Mouse (Mus musculus): ENCODE data around the gene Btk.

Btk gene

GRCm38 (mm10) chrX:134541145-134541954, 42.0 kb downstream of the Btk start, which contains the start of gene Timm8a1:
Gene Timm8a1 (minus strand): TSS chrX:134541865.
- ChIA-PET POLR2A (interaction anchor here (0.6 to 5.1 kb wide), 42 partner anchors 8 to 467 kb away, joined by 3 to 66 read pairs (median 4); partner anchors contain the start of genes Rpl36a (in 4 of the 4), Gla (in 3 of the 4), Hnrnph2 (in 3 of the 4) and Armcx1 (in 1 of the 4)), CTCF (interaction anchor here in 2 of 4 experiments (0.6 to 2.1 kb wide), 12 partner anchors 9 to 1228 kb away, joined by 3 to 7 read pairs (median 4); partner anchors contain the start of genes Gla (in 1 of the 2) and Hnrnph2 (in 1 of the 2))

DNA sequence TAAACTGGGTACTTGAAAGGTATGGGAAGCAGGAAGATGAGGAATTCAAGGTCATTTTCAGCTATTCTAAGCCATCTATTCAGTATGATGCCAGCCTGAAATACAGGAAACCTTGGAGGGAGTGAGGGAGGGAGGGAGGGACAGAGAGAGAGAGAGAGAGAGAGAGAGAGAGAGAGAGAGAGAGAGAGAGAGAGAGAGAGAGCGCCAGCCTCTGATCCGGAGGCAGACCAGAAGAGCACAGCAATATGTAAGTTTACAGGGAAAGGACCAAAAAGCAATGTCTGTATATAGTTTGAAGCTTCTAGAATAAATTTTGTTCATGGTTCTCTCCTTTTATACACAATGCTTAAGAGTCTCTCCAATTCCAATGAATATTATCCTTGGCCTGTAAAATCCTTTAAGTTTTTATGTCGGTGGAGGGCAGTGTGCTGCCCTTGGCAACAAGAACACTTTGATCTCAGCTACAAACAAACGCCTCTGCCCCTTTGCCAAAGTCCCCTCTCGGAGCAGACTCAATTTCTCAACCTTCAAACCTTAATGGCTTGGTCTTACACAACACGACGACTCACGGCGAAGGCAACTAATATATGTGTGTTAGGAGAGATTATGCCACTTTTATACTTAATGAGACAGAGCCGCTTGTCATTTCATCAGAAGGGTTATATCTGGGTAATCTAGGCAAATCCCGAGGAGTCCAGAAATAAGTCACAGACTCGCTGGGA, 42.8 kb downstream of the Btk start:
- CTCF ChIA-PET = interaction anchor here in 1 of 4 experiments (0.6 to 2.1 kb wide), 6 partner anchors 8 to 605 kb away, joined by 3 to 7 read pairs (median 4); no protein-coding TSS in a partner anchor
- POLR2A ChIA-PET = interaction anchor here in 3 of 4 experiments (0.6 to 5.1 kb wide), 14 partner anchors 12 to 468 kb away, joined by 3 to 66 read pairs (median 6); partner anchors contain the start of genes Rpl36a (in 3 of the 3), Gla (in 2 of the 3) and Hnrnph2 (in 2 of the 3)

- POLR2A ChIA-PET = interaction anchor here in 3 of 4 experiments (0.7 to 5.1 kb wide), 9 partner anchors 10 to 136 kb away, joined by 3 to 66 read pairs (median 4); partner anchors contain the start of genes Rpl36a (in 3 of the 3), Drp2 (in 1 of the 3), Gla (in 1 of the 3) and Hnrnph2 (in 1 of the 3)
- CTCF ChIA-PET = interaction anchor here in 2 of 4 experiments (0.6 to 1.8 kb wide), 6 partner anchors 8 to 453 kb away, joined by 3 to 7 read pairs (median 4); no protein-coding TSS in a partner anchor
These were observed 43.6 kb downstream of the Btk start for GRCm38 (mm10) chrX:134539795-134540194.

GRCm38 (mm10) chrX:134533346-134533745, 50.0 kb downstream of the Btk start:
- ChIA-PET POLR2A (interaction anchor here in 1 of 4 experiments (1.4 to 2.7 kb wide), 2 partner anchors 8 to 52 kb away, joined by 10 read pairs; partner anchors contain the start of genes Rpl36a and Timm8a1), CTCF (interaction anchor here in 3 of 4 experiments (0.6 to 1.5 kb wide), 4 partner anchors 8 to 192 kb away, joined by 3 to 5 read pairs (median 4); partner anchors contain the start of gene Timm8a1 (in 1 of the 3))

DNA sequence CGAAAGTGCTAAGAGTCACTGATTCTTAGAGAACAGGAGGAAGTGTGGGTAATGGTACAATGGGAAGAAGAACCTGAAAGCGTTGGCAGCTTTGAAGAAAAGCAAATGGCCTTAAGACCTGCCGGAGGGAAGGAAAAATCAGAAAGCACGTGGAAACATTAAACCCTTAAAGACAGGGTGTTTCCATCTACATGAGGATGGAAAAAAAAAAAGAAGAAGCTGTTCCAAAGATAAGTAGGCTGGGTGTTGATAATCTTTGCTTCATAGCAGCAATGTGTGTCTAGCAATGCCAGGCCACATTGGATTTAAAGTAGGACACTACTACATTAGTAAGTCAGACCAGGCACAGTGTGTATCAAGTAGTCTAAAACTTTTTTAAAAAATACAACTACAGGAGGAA, 58.1 kb downstream of the Btk start:
- CTCF ChIA-PET = interaction anchor here in 1 of 4 experiments (0.6 to 0.7 kb wide), 2 partner anchors 14 to 716 kb away, joined by 3 to 7 read pairs; no protein-coding TSS in a partner anchor
- POLR2A ChIA-PET = no interaction called here

DNA sequence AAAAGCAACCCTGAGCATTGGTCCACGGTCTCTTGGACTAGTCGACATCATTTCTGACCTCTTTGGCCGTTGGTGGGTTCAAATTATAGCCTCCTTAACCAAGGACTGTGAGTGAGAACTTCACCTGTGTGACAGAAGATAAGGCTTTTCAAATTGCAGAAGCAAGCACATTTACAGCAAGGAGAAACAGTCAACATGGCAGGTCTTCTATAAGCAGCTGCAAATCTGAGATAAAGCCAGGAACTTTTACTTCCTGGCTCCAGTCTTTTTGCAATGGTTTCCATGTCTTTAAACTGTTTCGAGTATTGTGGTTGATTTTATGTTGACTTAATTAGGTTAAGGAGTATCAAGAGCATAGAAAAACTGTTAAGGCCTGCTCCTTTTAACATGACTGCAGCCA, 59.6 kb downstream of the Btk start:
- ChIA-PET CTCF (no interaction called here), POLR2A (no interaction called here)

GRCm38 (mm10) chrX:134509473-134509872, 73.9 kb downstream of the Btk start:
- ChIA-PET POLR2A (interaction anchor here in 2 of 4 experiments (0.7 to 0.9 kb wide), 2 partner anchors 75 to 373 kb away, joined by 3 to 6 read pairs; no protein-coding TSS in a partner anchor), CTCF (interaction anchor here (0.6 to 1.2 kb wide), 14 partner anchors 8 to 1162 kb away, joined by 3 to 6 read pairs (median 4); partner anchors contain the start of gene Rpl36a (in 1 of the 4))

DNA sequence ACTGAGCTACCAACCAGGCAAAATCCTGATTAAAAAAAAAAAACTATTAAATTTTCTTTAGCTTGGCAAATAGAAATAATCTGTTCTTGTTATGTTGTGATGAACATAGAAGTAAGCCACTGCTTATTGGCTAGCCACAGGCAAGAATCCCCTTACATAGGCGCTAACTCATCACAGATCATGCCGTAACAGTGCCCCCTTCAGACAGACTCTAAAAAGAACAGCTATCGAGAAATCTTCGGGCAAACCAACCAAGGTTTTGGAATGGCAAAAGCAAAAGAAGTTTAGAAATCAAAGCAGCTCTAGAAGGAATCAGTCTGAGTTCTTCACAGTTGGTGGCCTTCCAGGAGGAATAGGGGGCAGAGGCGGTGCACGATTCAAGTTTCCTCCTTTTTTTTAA, 75.4 kb downstream of the Btk start:
- POLR2A ChIA-PET = interaction anchor here in 2 of 4 experiments (0.7 to 1.2 kb wide), 3 partner anchors 77 to 501 kb away, joined by 3 read pairs; partner anchors contain the start of genes Rpl36a (in 2 of the 2) and Zmat1 (in 1 of the 2)
- CTCF ChIA-PET = interaction anchor here (0.5 to 1.7 kb wide), 8 partner anchors 18 to 560 kb away, joined by 3 to 16 read pairs (median 4); partner anchors contain the start of gene Drp2 (in 1 of the 4)

GRCm38 (mm10) chrX:134500651-134501050, 82.7 kb downstream of the Btk start:
- CTCF ChIA-PET = interaction anchor here in 3 of 4 experiments (0.6 to 1.5 kb wide), 3 partner anchors 9 kb away, joined by 3 to 5 read pairs (median 5); no protein-coding TSS in a partner anchor

More at GRCm38 (mm10) chrX:134500651-134501050, 82.7 kb downstream of the Btk start:
- POLR2A ChIA-PET = no interaction called here

Measured in embryonic stem cell, embryonic (primary cell).